Mouse (Mus musculus) CH12.LX (cell line): ENCODE results near the gene Ndufv1. TPM values are rescaled to one million over a fixed set of nuclear protein-coding genes. Genes with fewer than 3 reads are reported as not detected.

Experiments used
- DNase-seq: peaks from one replicate; pipeline ENCODE4 v3.0.0-alpha.2; 2013; ENCODE audit errors: extremely low read depth
- H3K27ac ChIP-seq: 2 replicates; pipeline ENCODE4 v1.5.1; 2012; ENCODE audit warnings: low read depth, mild to moderate bottlenecking, control low read depth, moderate library complexity; ENCODE audit not compliant: insufficient read depth
- H3K27me3 ChIP-seq: replicated peaks from 2 replicates; pipeline ENCODE3; 2012; ENCODE audit warnings: inconsistent platforms
- H3K36me3 ChIP-seq, 2 experiments: replicated peaks in 1 of 2; 2 replicates each; pipeline versions ENCODE3 to v1.6.1; 2012; ENCODE audit warnings: inconsistent platforms in 1 of 2, low read length in 1 of 2, mild to moderate bottlenecking in 1 of 2, mixed read lengths in 1 of 2, moderate library complexity in 1 of 2; ENCODE audit not compliant: control insufficient read depth in 1 of 2, insufficient read depth in 1 of 2
- H3K4me1 ChIP-seq, 2 experiments: 2 replicates each; pipeline ENCODE4 v1.6.1; 2012; ENCODE audit warnings: inconsistent platforms in 1 of 2, moderate library complexity in 1 of 2; ENCODE audit not compliant: insufficient read depth in 2 of 2, control insufficient read depth in 1 of 2
- H3K4me2 ChIP-seq: 2 replicates; pipeline ENCODE4 v1.6.1; 2012; ENCODE audit warnings: low read depth, mild to moderate bottlenecking, control low read depth; ENCODE audit not compliant: poor library complexity, insufficient read depth, severe bottlenecking
- H3K4me3 ChIP-seq, 3 experiments: fragments of 150-350 bp in 1 of 3; sonication (generic) in 1 of 3; replicated peaks in 1 of 3; 2 replicates each; pipeline versions ENCODE3 to v1.5.1; 2011 to 2012; ENCODE audit warnings: low read depth in 2 of 3, low read length in 2 of 3, mild to moderate bottlenecking in 2 of 3, moderate library complexity in 2 of 3, control low read depth in 1 of 3, improper control_type of control experiment in 1 of 3, inconsistent platforms in 1 of 3, mixed read lengths in 1 of 3; ENCODE audit not compliant: poor library complexity in 1 of 3
- H3K79me2 ChIP-seq: replicated peaks from 2 replicates; pipeline ENCODE4 v1.6.1; 2012; ENCODE audit warnings: mild to moderate bottlenecking, moderate library complexity; ENCODE audit not compliant: control insufficient read depth, poor library complexity, insufficient read depth, severe bottlenecking; ENCODE audit errors: extremely low read depth
- H3K9ac ChIP-seq: 2 replicates; pipeline ENCODE4 v1.6.1; 2012; ENCODE audit warnings: low read depth, mild to moderate bottlenecking, control low read depth, moderate library complexity; ENCODE audit not compliant: insufficient read depth
- H3K9me3 ChIP-seq: replicated peaks from 2 replicates; pipeline ENCODE3; 2012; ENCODE audit warnings: low read length, inconsistent platforms, mixed read lengths
- CHD1 ChIP-seq: IDR thresholded peaks from 2 replicates; pipeline ENCODE4 v1.6.1; 2012; ENCODE audit warnings: low read depth, low read length, improper control_type of control experiment, inconsistent platforms
- CHD2 ChIP-seq: IDR thresholded peaks from 2 replicates; pipeline ENCODE4 v1.6.1; 2011; ENCODE audit warnings: low read length, improper control_type of control experiment
- E2F4 ChIP-seq: IDR thresholded peaks from 2 replicates; pipeline ENCODE4 v1.6.1; 2011; ENCODE audit warnings: low read depth, low read length, improper control_type of control experiment; ENCODE audit not compliant: insufficient replicate concordance
- ELF1 ChIP-seq: IDR thresholded peaks from 2 replicates; pipeline ENCODE4 v1.6.1; 2014; ENCODE audit warnings: low read depth, mild to moderate bottlenecking, inconsistent platforms, low read length, improper control_type of control experiment
- EP300 ChIP-seq: IDR thresholded peaks from 2 replicates; pipeline ENCODE4 v1.6.1; 2011; ENCODE audit warnings: low read length, improper control_type of control experiment
- ETS1 ChIP-seq: conservative IDR thresholded peaks from 2 replicates; pipeline ENCODE4 v1.6.1; 2012; ENCODE audit warnings: low read depth, mild to moderate bottlenecking, inconsistent platforms, low read length, improper control_type of control experiment, moderate library complexity
- GABPA ChIP-seq: IDR thresholded peaks from 2 replicates; pipeline ENCODE4 v1.6.1; 2012; ENCODE audit warnings: low read depth, low read length, improper control_type of control experiment, inconsistent platforms; ENCODE audit not compliant: insufficient replicate concordance
- HCFC1 ChIP-seq: IDR thresholded peaks from 2 replicates; pipeline ENCODE4 v1.6.1; 2012; ENCODE audit warnings: low read depth, mild to moderate bottlenecking, inconsistent platforms, low read length, improper control_type of control experiment
- IRF4 ChIP-seq: IDR thresholded peaks from 2 replicates; pipeline ENCODE4 v1.6.1; 2014; ENCODE audit warnings: low read depth, mild to moderate bottlenecking, inconsistent platforms, low read length, improper control_type of control experiment
- JUND ChIP-seq: conservative IDR thresholded peaks from 2 replicates; pipeline ENCODE4 v1.6.1; 2011; ENCODE audit warnings: low read depth, low read length, improper control_type of control experiment
- KAT2A ChIP-seq: IDR thresholded peaks from 2 replicates; pipeline ENCODE4 v1.6.1; 2012; ENCODE audit warnings: low read length, improper control_type of control experiment, inconsistent platforms; ENCODE audit not compliant: insufficient replicate concordance
- MAX ChIP-seq: IDR thresholded peaks from 2 replicates; pipeline ENCODE4 v1.6.1; 2011; ENCODE audit warnings: low read length, improper control_type of control experiment
- MXI1 ChIP-seq: IDR thresholded peaks from 2 replicates; pipeline ENCODE4 v1.6.1; 2011; ENCODE audit warnings: mild to moderate bottlenecking, low read depth, low read length, improper control_type of control experiment
- NELFE ChIP-seq: IDR thresholded peaks from 2 replicates; pipeline ENCODE4 v1.6.1; 2011; ENCODE audit warnings: low read depth, low read length, improper control_type of control experiment
- PAX5 ChIP-seq: IDR thresholded peaks from 2 replicates; pipeline ENCODE4 v1.6.1; 2012; ENCODE audit warnings: low read length, inconsistent platforms, mixed read lengths
- POLR2A ChIP-seq: IDR thresholded peaks from 2 replicates; pipeline ENCODE4 v1.6.1; 2011; ENCODE audit warnings: low read depth, mild to moderate bottlenecking, improper control_type of control experiment, low read length
- POLR2AphosphoS2 ChIP-seq: IDR thresholded peaks from 2 replicates; pipeline ENCODE4 v1.6.1; 2011; ENCODE audit warnings: low read depth, low read length, improper control_type of control experiment
- RCOR1 ChIP-seq: conservative IDR thresholded peaks from 2 replicates; pipeline ENCODE4 v1.6.1; 2012; ENCODE audit warnings: low read depth, mild to moderate bottlenecking, inconsistent platforms, low read length, improper control_type of control experiment
- TBP ChIP-seq: conservative IDR thresholded peaks from 2 replicates; pipeline ENCODE4 v1.6.1; 2011; ENCODE audit warnings: low read depth, low read length, improper control_type of control experiment
- TCF12 ChIP-seq: IDR thresholded peaks from 2 replicates; pipeline ENCODE4 v1.6.1; 2014; ENCODE audit warnings: low read depth, mild to moderate bottlenecking, inconsistent platforms, low read length, improper control_type of control experiment
- UBTF ChIP-seq: IDR thresholded peaks from 2 replicates; pipeline ENCODE4 v1.6.1; 2012; ENCODE audit warnings: low read depth, mild to moderate bottlenecking, inconsistent platforms, low read length, improper control_type of control experiment, moderate library complexity
- USF2 ChIP-seq: conservative IDR thresholded peaks from 2 replicates; pipeline ENCODE4 v1.6.1; 2011; ENCODE audit warnings: low read depth, low read length, improper control_type of control experiment
- ZC3H11A ChIP-seq: IDR thresholded peaks from 2 replicates; pipeline ENCODE4 v1.6.1; 2012; ENCODE audit warnings: low read depth, mild to moderate bottlenecking, inconsistent platforms, low read length, improper control_type of control experiment
- dilution Hi-C: fragments of 300-500 bp; cut with MboI; formaldehyde crosslinking; loops from 2 replicates; pipeline ENCODE4 v1.14.3; 2020; ENCODE audit warnings: low sequenced_read_pairs; ENCODE audit not compliant: extremely low pct_unique_long_range_greater_than_20kb, extremely low pct_ligation_motif_present
- in situ Hi-C: fragments of 300-500 bp; cut with MboI; formaldehyde crosslinking; loops from 3 replicates; pipeline ENCODE4 v1.14.3; 2019; ENCODE audit warnings: low sequenced_read_pairs, low pct_ligation_motif_present, low pct_unique_long_range_greater_than_20kb, mixed read lengths
- polyA plus RNA-seq: library from polyadenylated mRNA; unstranded; fragments of >175 nt; gene quantifications from 2 replicates; pipeline ENCODE4 v1.2.1, GENCODE M21; 2012; ENCODE audit warnings: low read depth; ENCODE audit not compliant: insufficient read length
- total RNA-seq, 2 experiments: library from RNA; depleted of rRNA; stranded (reverse); fragments of 300-350 nt in 1 of 2; fragments of >200 nt in 1 of 2; gene quantifications; 2 replicates each; pipeline ENCODE4 v1.2.3; 2012 to 2014

Gene Ndufv1
- total and polyA plus RNA-seq, 3 experiments, result 119 to 183 (median 133) TPM

DNA sequence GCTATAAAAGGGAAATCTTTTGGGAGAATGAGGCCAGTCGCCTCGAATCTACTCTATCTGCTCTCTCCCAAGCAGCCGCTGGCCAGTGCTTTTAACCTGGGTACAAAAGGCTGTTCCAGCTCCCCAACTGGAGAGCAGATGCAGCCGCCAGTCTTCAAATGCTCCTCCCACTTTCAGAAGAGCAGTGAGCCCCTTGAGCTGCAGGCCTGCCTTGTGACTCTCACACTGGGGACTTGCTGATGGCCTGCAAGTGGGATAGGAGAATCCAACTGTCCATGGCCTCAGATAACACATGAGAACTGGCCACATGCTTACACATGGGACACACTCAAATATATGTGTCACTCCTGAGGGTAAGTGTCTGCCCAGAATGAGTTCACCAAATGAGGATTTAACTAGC lies 44.1 kb upstream of the Ndufv1 start:
- no peak for DNase-seq
- H3K9me3 ChIP-seq, result peaks cover 3% of the 10 kb centered on the region
- in situ Hi-C loops (no loop called here), dilution Hi-C loops (no loop called here)
- H3K4me1 ChIP-seq, result peaks cover 27 to 42% of the 10 kb centered on the region in 2 experiments
- no peak overlapping the region for H3K9ac ChIP-seq
- no peak overlapping the region for H3K4me2 ChIP-seq
- H3K79me2 ChIP-seq, result no peaks in the 10 kb centered on the region
- H3K27me3 ChIP-seq, result no peaks in the 10 kb centered on the region
- H3K27ac ChIP-seq, result no peak overlapping the region
- no peak overlapping the region for H3K4me3 ChIP-seq
- H3K36me3 ChIP-seq, result no peaks in the 10 kb centered on the region
- TF ChIP-seq ETS1 (no peak), MXI1 (no peak), MAX (no peak), JUND (no peak), POLR2AphosphoS2 (no peak), E2F4 (no peak), PAX5 (no peak), UBTF (no peak), IRF4 (no peak), TBP (no peak), CHD1 (no peak), ELF1 (no peak), GABPA (no peak), POLR2A (no peak), HCFC1 (no peak), CHD2 (no peak), USF2 (no peak)

DNA sequence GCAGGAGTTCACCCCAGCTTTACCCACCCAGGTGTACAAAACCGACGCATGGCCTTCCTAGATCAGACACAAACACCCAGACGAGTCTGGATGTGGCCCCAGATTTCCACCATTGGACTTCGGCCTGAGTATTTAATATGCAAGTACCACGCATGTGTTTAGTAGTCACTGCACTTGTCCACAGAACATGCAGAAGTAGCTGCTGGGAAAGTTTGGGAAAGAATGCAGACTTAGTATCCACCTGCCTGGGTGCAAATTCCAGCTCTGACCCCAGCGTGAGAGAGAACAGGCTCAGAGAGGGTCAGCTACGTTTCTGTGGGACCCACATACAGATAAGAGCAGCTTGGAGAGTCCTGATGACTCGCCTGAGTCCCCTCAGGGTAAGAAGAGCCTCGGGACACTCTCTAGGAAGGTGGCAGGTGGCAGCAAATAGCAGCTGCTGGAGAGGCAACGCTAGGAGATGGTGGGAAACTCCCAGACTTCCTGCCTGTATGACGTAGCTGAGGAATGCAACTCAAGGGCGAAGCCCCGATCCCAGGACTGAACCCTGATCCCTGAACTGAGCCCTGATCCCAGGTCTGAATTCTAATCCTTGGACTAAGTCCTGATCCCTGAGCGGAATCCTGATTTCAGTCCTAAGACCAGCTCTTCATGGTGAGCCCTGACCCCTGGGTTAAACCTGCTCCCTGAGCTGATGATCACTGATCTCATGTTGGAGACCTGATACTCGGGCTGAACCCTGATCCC lies 43.5 kb upstream of the Ndufv1 start:
- in situ Hi-C loops (no loop called here), dilution Hi-C loops (no loop called here)
- H3K4me3 ChIP-seq, result no peak overlapping the region
- H3K4me2 ChIP-seq, result no peak overlapping the region
- no peak for DNase-seq
- H3K27me3 ChIP-seq, result no peaks in the 10 kb centered on the region
- peaks cover 2% of the 10 kb centered on the region for H3K9me3 ChIP-seq
- H3K27ac ChIP-seq, result no peak overlapping the region
- TF ChIP-seq NELFE (no peak), HCFC1 (no peak), POLR2A (no peak), PAX5 (no peak), ZC3H11A (no peak), EP300 (no peak), TCF12 (no peak), KAT2A (no peak), RCOR1 (no peak), ELF1 (no peak), CHD1 (no peak), MXI1 (no peak)
- no peaks in the 10 kb centered on the region for H3K79me2 ChIP-seq
- H3K9ac ChIP-seq, result no peak overlapping the region
- peaks cover 26 to 47% of the 10 kb centered on the region in 2 experiments for H3K4me1 ChIP-seq
- H3K36me3 ChIP-seq, result no peaks in the 10 kb centered on the region
